Mouse (Mus musculus) erythroblast, embryonic 14.5 days (primary cell): ENCODE results near the gene Gng7. TPM values are rescaled to one million over a fixed set of nuclear protein-coding genes. Genes with fewer than 3 reads are reported as not detected.

Source experiments
- H3K27me3 ChIP-seq: 2 replicates; pipeline ENCODE4 v1.6.1; 2012; ENCODE audit warnings: inconsistent platforms; ENCODE audit not compliant: control insufficient read depth
- H3K36me3 ChIP-seq: 2 replicates; pipeline ENCODE4 v1.6.1; 2012; ENCODE audit warnings: mild to moderate bottlenecking, inconsistent platforms; ENCODE audit not compliant: control insufficient read depth
- H3K4me1 ChIP-seq: 2 replicates; pipeline ENCODE4 v1.6.1; 2012; ENCODE audit warnings: inconsistent platforms; ENCODE audit not compliant: control insufficient read depth
- H3K4me3 ChIP-seq: replicated peaks from 2 replicates; pipeline ENCODE3; 2012; ENCODE audit warnings: moderate library complexity, mild to moderate bottlenecking, inconsistent platforms
- H3K9me3 ChIP-seq: 2 replicates; pipeline ENCODE4 v1.6.1; 2012; ENCODE audit warnings: low read length, inconsistent platforms, mixed read lengths; ENCODE audit not compliant: control insufficient read depth
- GATA1 ChIP-seq: IDR thresholded peaks from 2 replicates; pipeline ENCODE4 v1.6.1; 2012; ENCODE audit warnings: low read length, inconsistent platforms, mixed read lengths
- TAL1 ChIP-seq: IDR thresholded peaks from 3 replicates; pipeline ENCODE4 v1.6.1; 2012; ENCODE audit warnings: low read length, inconsistent platforms, mixed read lengths
- polyA plus RNA-seq: library from polyadenylated mRNA; stranded (reverse); fragments of >175 nt; gene quantifications from 2 replicates; pipeline ENCODE4 v1.2.3, GENCODE M21; 2012

Gng7 gene
- polyA plus RNA-seq, 1 experiment, result not detected

DNA sequence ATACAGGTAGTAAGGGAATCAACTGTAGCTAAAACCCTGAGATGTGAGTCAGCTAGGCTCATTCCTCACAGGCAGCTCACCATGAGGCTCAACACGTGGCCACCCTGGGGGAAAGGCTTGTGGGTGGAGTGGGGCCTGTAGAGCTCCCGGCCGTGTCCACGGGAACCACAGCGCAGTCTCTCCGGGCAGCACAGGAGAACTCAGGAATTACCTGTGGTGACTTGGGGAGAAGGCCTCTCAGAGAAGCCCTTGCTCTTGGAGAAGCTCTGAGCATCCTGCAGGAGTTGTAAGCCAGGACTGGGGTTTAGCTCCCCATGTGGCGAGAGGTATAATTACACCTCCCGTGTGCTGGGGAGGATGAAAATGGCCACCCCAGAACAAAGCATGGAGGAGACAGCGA is 59.2 kb downstream of the Gng7 start:
- H3K4me3 ChIP-seq, result no peak overlapping the region
- H3K4me1 ChIP-seq, result peaks cover 6% of the 10 kb centered on the region
- no peaks in the 10 kb centered on the region for H3K27me3 ChIP-seq
- H3K36me3 ChIP-seq, result no peaks in the 10 kb centered on the region
- no peaks in the 10 kb centered on the region for H3K9me3 ChIP-seq
- TF ChIP-seq TAL1 (no peak), GATA1 (no peak)

DNA sequence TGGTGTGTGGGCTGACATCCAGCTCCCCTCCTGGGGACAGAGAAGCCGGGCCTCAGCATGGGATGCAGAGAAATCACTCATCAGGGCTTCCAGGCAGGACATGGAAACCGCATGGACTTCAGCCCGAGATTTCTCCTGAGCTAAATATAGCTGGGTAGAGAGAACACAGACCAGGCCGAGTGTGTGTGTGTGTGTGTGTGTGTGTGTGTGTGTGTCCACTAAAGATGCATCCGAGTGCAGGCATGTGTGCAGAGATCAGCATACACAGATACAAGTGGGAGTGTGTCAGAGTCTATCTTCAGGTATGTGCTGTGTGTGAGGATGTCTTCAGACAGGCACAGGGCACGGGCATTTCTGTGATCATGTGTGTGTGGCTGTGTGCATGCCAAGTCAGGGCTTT is 59.9 kb downstream of the Gng7 start:
- Histone ChIP-seq H3K4me3 (no peak overlapping the region), H3K36me3 (no peaks in the 10 kb centered on the region), H3K27me3 (no peaks in the 10 kb centered on the region; the same call in 1 of the 2 replicates), H3K4me1 (peaks cover 13% of the 10 kb centered on the region), H3K9me3 (no peaks in the 10 kb centered on the region)
- TF ChIP-seq GATA1 (no peak), TAL1 (no peak)

- Histone ChIP-seq H3K36me3 (no peaks in the 10 kb centered on the region), H3K9me3 (no peaks in the 10 kb centered on the region), H3K4me3 (no peak overlapping the region), H3K27me3 (no peaks in the 10 kb centered on the region; the same call in 1 of the 2 replicates), H3K4me1 (peaks cover 15% of the 10 kb centered on the region)
- no peak for TF ChIP-seq TAL1
- TF ChIP-seq GATA1, result no peak
Measured at GRCm38 (mm10) chr10:80954415-80954814, 60.3 kb downstream of the Gng7 start.

GRCm38 (mm10) chr10:80952449-80952848 is 62.3 kb downstream of the Gng7 start:
- Histone ChIP-seq H3K36me3 (no peaks in the 10 kb centered on the region), H3K9me3 (no peaks in the 10 kb centered on the region), H3K4me1 (peaks cover 22% of the 10 kb centered on the region), H3K4me3 (no peak overlapping the region), H3K27me3 (no peaks in the 10 kb centered on the region; the same call in 1 of the 2 replicates)
- TF ChIP-seq GATA1 (no peak), TAL1 (no peak)

DNA sequence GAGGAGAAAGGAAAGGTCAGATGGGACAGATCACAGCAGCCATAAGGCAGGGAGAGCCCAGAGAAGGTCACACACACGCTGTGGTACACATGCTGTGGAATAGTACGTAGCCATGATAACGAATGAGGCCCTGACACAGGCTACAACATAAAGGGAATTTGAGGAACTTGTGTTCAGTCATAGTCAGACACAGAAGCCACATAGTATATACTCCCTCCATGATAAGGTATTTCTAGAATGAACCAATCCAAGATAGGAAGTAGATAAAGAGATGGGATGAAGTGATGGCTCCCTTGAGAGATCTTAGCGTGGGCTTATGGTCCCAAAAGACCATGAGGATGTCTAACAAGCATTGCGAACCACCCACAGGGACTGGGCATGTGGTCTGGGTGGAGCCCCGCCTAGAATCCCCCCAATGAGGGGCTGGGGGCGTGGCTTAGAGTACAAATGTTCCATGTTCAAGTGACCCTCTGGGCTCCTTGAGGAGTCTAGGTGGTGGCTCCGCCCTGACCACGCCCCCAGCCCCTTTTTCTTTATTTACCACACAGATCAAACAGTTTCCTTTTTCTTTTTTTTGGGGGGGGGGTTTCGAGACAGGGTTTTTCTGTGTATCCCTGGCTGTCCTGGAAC is 62.9 kb downstream of the Gng7 start:
- Histone ChIP-seq H3K4me1 (peaks cover 22% of the 10 kb centered on the region), H3K9me3 (no peaks in the 10 kb centered on the region), H3K36me3 (no peaks in the 10 kb centered on the region), H3K4me3 (no peak overlapping the region), H3K27me3 (no peaks in the 10 kb centered on the region; the same call in 1 of the 2 replicates)
- TF ChIP-seq TAL1 (no peak), GATA1 (no peak)

- no peak for TF ChIP-seq GATA1
- no peak for TF ChIP-seq TAL1
- H3K4me1 ChIP-seq, result peaks cover 20% of the 10 kb centered on the region
- no peaks in the 10 kb centered on the region; the same call in 1 of the 2 replicates for H3K27me3 ChIP-seq
- no peak overlapping the region for H3K4me3 ChIP-seq
- no peaks in the 10 kb centered on the region for H3K9me3 ChIP-seq
- no peaks in the 10 kb centered on the region for H3K36me3 ChIP-seq
Measured at GRCm38 (mm10) chr10:80950314-80950713, 64.4 kb downstream of the Gng7 start.

- H3K9me3 ChIP-seq, result no peaks in the 10 kb centered on the region
- peaks cover 20% of the 10 kb centered on the region for H3K4me1 ChIP-seq
- H3K27me3 ChIP-seq, result no peaks in the 10 kb centered on the region; the same call in 1 of the 2 replicates
- no peak overlapping the region for H3K4me3 ChIP-seq
- H3K36me3 ChIP-seq, result no peaks in the 10 kb centered on the region
- TF ChIP-seq TAL1, result no peak
- TF ChIP-seq GATA1, result no peak
Measured at GRCm38 (mm10) chr10:80949081-80949480, 65.7 kb downstream of the Gng7 start.

GRCm38 (mm10) chr10:80948570-80948969 is 66.2 kb downstream of the Gng7 start:
- H3K9me3 ChIP-seq, result no peaks in the 10 kb centered on the region
- no peaks in the 10 kb centered on the region; the same call in 1 of the 2 replicates for H3K27me3 ChIP-seq
- H3K4me3 ChIP-seq, result no peak overlapping the region
- TF ChIP-seq TAL1, result no peak
- peaks cover 20% of the 10 kb centered on the region for H3K4me1 ChIP-seq
- H3K36me3 ChIP-seq, result no peaks in the 10 kb centered on the region

DNA sequence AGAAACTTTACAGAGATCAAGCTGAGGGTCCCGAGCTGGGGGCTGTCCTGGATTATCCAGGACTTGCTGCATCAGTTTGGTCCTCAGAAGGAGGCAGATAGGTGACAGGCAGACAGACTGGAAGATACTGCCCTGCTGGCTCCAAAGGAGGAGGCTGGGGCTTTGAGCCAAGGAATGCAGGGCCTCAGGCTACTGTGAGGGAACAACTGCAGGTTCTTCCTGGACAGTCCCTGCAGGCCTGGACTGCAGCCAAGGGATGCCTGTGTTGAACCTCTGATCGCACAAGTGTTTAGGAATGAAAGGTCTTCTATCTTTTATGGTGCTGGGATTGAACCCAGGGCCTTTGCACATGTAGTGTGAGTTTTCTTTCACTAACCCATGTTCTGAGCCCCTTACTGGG is 66.9 kb downstream of the Gng7 start:
- Histone ChIP-seq H3K9me3 (no peaks in the 10 kb centered on the region), H3K27me3 (peaks cover 2% of the 10 kb centered on the region), H3K36me3 (no peaks in the 10 kb centered on the region), H3K4me1 (peaks cover 20% of the 10 kb centered on the region), H3K4me3 (no peak overlapping the region)
- no peak for TF ChIP-seq TAL1
- no peak for TF ChIP-seq GATA1
